Mouse (Mus musculus) hindbrain, embryonic 14.5 days (tissue): ENCODE measurements around the gene Iqcf6. TPM values are rescaled to one million over a fixed set of nuclear protein-coding genes. Genes with fewer than 3 reads are reported as not detected.

Experiments
- ATAC-seq: fragments of 200-750 bp; cut with Nextera tagmentation; 2 replicates; pipeline ENCODE4 v1.8.0; 2017; ENCODE audit warnings: moderate number of reproducible peaks, mild to moderate bottlenecking, moderate TSS enrichment, moderate library complexity; ENCODE audit not compliant: low FRiP score
- DNase-seq: peaks from one replicate; pipeline ENCODE4 v3.0.0-alpha.2; 2015; ENCODE audit warnings: low spot score
- H3K27ac ChIP-seq: fragments of 300-500 bp; sonication (generic); 2 replicates; pipeline ENCODE4 v1.5.1; 2014; ENCODE audit warnings: mild to moderate bottlenecking, moderate library complexity
- H3K27me3 ChIP-seq: fragments of 300-500 bp; sonication (generic); 2 replicates; pipeline ENCODE4 v1.6.1; 2014; ENCODE audit warnings: mild to moderate bottlenecking, low read length, mixed read lengths; ENCODE audit not compliant: control insufficient read depth, insufficient read depth
- H3K36me3 ChIP-seq: fragments of 300-500 bp; sonication (generic); replicated peaks from 2 replicates; pipeline ENCODE4 v1.6.1; 2014; ENCODE audit not compliant: control insufficient read depth, insufficient read depth
- H3K4me1 ChIP-seq: fragments of 300-500 bp; sonication (generic); replicated peaks from 2 replicates; pipeline ENCODE4 v1.6.1; 2014; ENCODE audit warnings: antibody characterized with exemption, low read length, mixed read lengths; ENCODE audit not compliant: control insufficient read depth, insufficient read depth
- H3K4me2 ChIP-seq: fragments of 300-500 bp; sonication (generic); replicated peaks from 2 replicates; pipeline ENCODE4 v1.6.1; 2014; ENCODE audit warnings: mild to moderate bottlenecking, moderate library complexity
- H3K4me3 ChIP-seq: fragments of 300-500 bp; sonication (generic); replicated peaks from 2 replicates; pipeline ENCODE4 v1.5.1; 2014; ENCODE audit warnings: mild to moderate bottlenecking, low read length
- H3K9ac ChIP-seq: fragments of 300-500 bp; sonication (generic); 2 replicates; pipeline ENCODE4 v1.6.1; 2014
- H3K9me3 ChIP-seq: fragments of 300-500 bp; sonication (generic); 2 replicates; pipeline ENCODE4 v1.6.1; 2016; ENCODE audit warnings: low read length; ENCODE audit not compliant: control insufficient read depth
- WGBS: fragments of 180-500 bp; shearing (Covaris S2); extraction: QIAGEN DNeasy Blood & Tissue Kit; methylation state at CpG from one replicate; pipeline ENCODE4 v1.1.7; 2014; 5-methylcytosine and 5-hydroxymethylcytosine counted together
- polyA plus RNA-seq: library from polyadenylated mRNA; unstranded; fragments of >200 nt; fragmentation: Nextera tagmentation; extraction: Ambion mirVana; gene quantifications from 2 replicates; pipeline ENCODE4 v1.2.1, GENCODE M21; 2014

Iqcf6 gene
- polyA plus RNA-seq, 1 experiment from 2014 or later = not detected

GRCm38 (mm10) chr9:106647226-106647625, 20.8 kb downstream of the Iqcf6 start:
- H3K36me3 ChIP-seq = no peaks in the 10 kb centered on the region
- no peak for DNase-seq
- H3K4me3 ChIP-seq = no peak overlapping the region
- no peaks in the 10 kb centered on the region for H3K27me3 ChIP-seq
- no peak overlapping the region for H3K27ac ChIP-seq
- WGBS = 74% methylated on average over 27 of the region's 27 CpGs
- ATAC-seq = no peak
- H3K9ac ChIP-seq = no peak overlapping the region
- H3K4me1 ChIP-seq = no peaks in the 10 kb centered on the region
- H3K4me2 ChIP-seq = no peak overlapping the region
- no peaks in the 10 kb centered on the region for H3K9me3 ChIP-seq

GRCm38 (mm10) chr9:106652720-106653119, 26.3 kb downstream of the Iqcf6 start:
- ATAC-seq = no peak
- no peaks in the 10 kb centered on the region; the same call in 1 of the 2 replicates for H3K36me3 ChIP-seq
- WGBS = 78% methylated on average over 1 of the region's 1 CpGs
- no peak overlapping the region for H3K4me3 ChIP-seq
- H3K9me3 ChIP-seq = no peaks in the 10 kb centered on the region
- H3K9ac ChIP-seq = no peak overlapping the region
- no peak for DNase-seq
- H3K27me3 ChIP-seq = no peaks in the 10 kb centered on the region
- peaks cover 7% of the 10 kb centered on the region for H3K4me1 ChIP-seq
- no peak overlapping the region for H3K4me2 ChIP-seq
- H3K27ac ChIP-seq = no peak overlapping the region

- 2% methylated on average over 41 of the region's 44 CpGs for WGBS
- ATAC-seq (peak; percentile 68), DNase-seq (peak; percentile 67)
- Histone ChIP-seq H3K4me2 (peak within 1 kb of the TSS; percentile 86), H3K9me3 (no peaks in the 10 kb centered on the region), H3K9ac (peak within 1 kb of the TSS; percentile 72), H3K27ac (no peak within 1 kb of the TSS), H3K27me3 (no peaks in the 10 kb centered on the region), H3K4me1 (peaks cover 7% of the 10 kb centered on the region), H3K4me3 (peak within 1 kb of the TSS; percentile 58), H3K36me3 (peaks cover 29% of the 10 kb centered on the region)
These were observed 29.7 kb downstream of the Iqcf6 start, which contains the start of gene Grm2 for GRCm38 (mm10) chr9:106655884-106656720. Grm2 (minus strand) TSS chr9:106656082.

- H3K4me3 ChIP-seq = 0 out of 2 replicates have a peak overlapping the region, but pooled peaks have one; percentile 58
- H3K4me1 ChIP-seq = peaks cover 7% of the 10 kb centered on the region
- H3K36me3 ChIP-seq = peaks cover 33% of the 10 kb centered on the region
- H3K9ac ChIP-seq = peak overlapping the region; percentile 72; the same call in 1 of the 2 replicates
- ATAC-seq (no peak), DNase-seq (no peak)
- 30% methylated on average over 5 of the region's 5 CpGs for WGBS
- H3K27me3 ChIP-seq = no peaks in the 10 kb centered on the region
- H3K27ac ChIP-seq = no peak overlapping the region
- H3K4me2 ChIP-seq = peak overlapping the region; percentile 86
- no peaks in the 10 kb centered on the region for H3K9me3 ChIP-seq
These were observed 30.4 kb downstream of the Iqcf6 start for GRCm38 (mm10) chr9:106656820-106657219.

GRCm38 (mm10) chr9:106657592-106657991, 31.2 kb downstream of the Iqcf6 start:
- no peak for DNase-seq

GRCm38 (mm10) chr9:106659441-106659840, 33.1 kb downstream of the Iqcf6 start:
- no peak overlapping the region for H3K4me3 ChIP-seq
- no peak overlapping the region for H3K4me2 ChIP-seq
- H3K9ac ChIP-seq = no peak overlapping the region
- no peaks in the 10 kb centered on the region for H3K27me3 ChIP-seq
- peaks cover 12% of the 10 kb centered on the region for H3K4me1 ChIP-seq
- H3K36me3 ChIP-seq = peaks cover 43% of the 10 kb centered on the region
- 20% methylated on average over 7 of the region's 7 CpGs for WGBS
- DNase-seq = no peak
- H3K27ac ChIP-seq = no peak overlapping the region
- ATAC-seq = no peak
- H3K9me3 ChIP-seq = no peaks in the 10 kb centered on the region

More at GRCm38 (mm10) chr9:106657592-106657991, 31.2 kb downstream of the Iqcf6 start:
- peaks cover 7% of the 10 kb centered on the region for H3K4me1 ChIP-seq
- ATAC-seq = no peak
- no peaks in the 10 kb centered on the region for H3K9me3 ChIP-seq
- WGBS = 29% methylated on average over 5 of the region's 5 CpGs
- H3K4me2 ChIP-seq = no peak overlapping the region
- no peak overlapping the region for H3K9ac ChIP-seq
- H3K4me3 ChIP-seq = no peak overlapping the region
- peaks cover 41% of the 10 kb centered on the region for H3K36me3 ChIP-seq
- H3K27ac ChIP-seq = no peak overlapping the region
- no peaks in the 10 kb centered on the region for H3K27me3 ChIP-seq

GRCm38 (mm10) chr9:106659935-106660334, 33.6 kb downstream of the Iqcf6 start:
- H3K9me3 ChIP-seq = no peaks in the 10 kb centered on the region
- no peak overlapping the region for H3K4me2 ChIP-seq
- ATAC-seq (no peak), DNase-seq (no peak)
- peaks cover 17% of the 10 kb centered on the region for H3K4me1 ChIP-seq
- peaks cover 43% of the 10 kb centered on the region for H3K36me3 ChIP-seq
- no peak overlapping the region for H3K27ac ChIP-seq
- no peak overlapping the region for H3K4me3 ChIP-seq
- WGBS = 62% methylated on average over 1 of the region's 1 CpGs
- no peak overlapping the region for H3K9ac ChIP-seq
- no peaks in the 10 kb centered on the region for H3K27me3 ChIP-seq

- Histone ChIP-seq H3K4me1 (peaks cover 15% of the 10 kb centered on the region), H3K9me3 (no peaks in the 10 kb centered on the region), H3K27me3 (no peaks in the 10 kb centered on the region), H3K4me3 (no peak overlapping the region), H3K27ac (no peak overlapping the region), H3K4me2 (no peak overlapping the region), H3K9ac (no peak overlapping the region), H3K36me3 (peaks cover 48% of the 10 kb centered on the region)
- WGBS = 83% methylated on average over 6 of the region's 6 CpGs
- ATAC-seq (no peak), DNase-seq (no peak)
These were observed 36.8 kb downstream of the Iqcf6 start for GRCm38 (mm10) chr9:106663200-106663599.

GRCm38 (mm10) chr9:106664433-106664832, 38.1 kb downstream of the Iqcf6 start:
- H3K9me3 ChIP-seq = no peaks in the 10 kb centered on the region
- H3K4me1 ChIP-seq = peaks cover 15% of the 10 kb centered on the region
- no peak overlapping the region for H3K9ac ChIP-seq
- peaks cover 45% of the 10 kb centered on the region for H3K36me3 ChIP-seq
- peak; percentile 82 for ATAC-seq
- 33% methylated on average over 4 of the region's 4 CpGs for WGBS
- peak overlapping the region; percentile 82 for H3K27ac ChIP-seq
- no peaks in the 10 kb centered on the region for H3K27me3 ChIP-seq
- H3K4me3 ChIP-seq = no peak overlapping the region
- DNase-seq = peak; percentile 61
- H3K4me2 ChIP-seq = peak overlapping the region; percentile 19; the same call in 1 of the 2 replicates
